Mouse (Mus musculus) bone marrow, adult 2 months (tissue): ENCODE measurements around the gene Aldh4a1.

ENCODE experiments used
- CTCF ChIP-seq: fragments of 200-500 bp; IDR thresholded peaks from 2 replicates; pipeline ENCODE4 v1.5.1; 2011; ENCODE audit warnings: low read length, control low read depth; ENCODE audit not compliant: control insufficient read depth, insufficient read depth
- POLR2A ChIP-seq: fragments of 200-500 bp; IDR thresholded peaks from 2 replicates; pipeline ENCODE4 v1.6.1; 2011; ENCODE audit warnings: low read depth, mild to moderate bottlenecking, control low read depth, low read length, borderline replicate concordance; ENCODE audit not compliant: control insufficient read depth

DNA sequence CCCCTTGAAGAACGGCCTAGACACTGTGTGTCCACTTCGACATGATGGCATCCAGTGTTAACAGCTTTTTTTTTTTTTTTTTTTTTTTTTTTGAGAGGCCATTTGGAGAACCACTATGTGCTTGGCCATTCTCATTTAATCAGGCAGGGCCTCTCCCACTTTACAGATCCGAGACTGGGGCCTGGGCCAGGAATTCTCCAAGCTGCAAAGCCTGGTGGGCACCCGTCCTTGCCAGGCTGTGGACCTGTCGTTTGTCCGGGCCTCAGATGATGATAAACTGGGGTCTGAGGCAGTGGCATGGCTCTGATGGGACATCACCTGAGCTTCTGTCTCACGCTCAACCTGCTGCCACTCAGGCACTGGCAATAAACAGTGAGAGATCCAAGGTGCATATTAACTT lies 29.8 kb upstream of the Aldh4a1 start:
- no peak for TF ChIP-seq CTCF
- TF ChIP-seq POLR2A, result no peak
